Mouse (Mus musculus) layer of hippocampus, adult 6 months (tissue): ENCODE results near the gene Dram2. TPM values are rescaled to one million over a fixed set of nuclear protein-coding genes. Genes with fewer than 3 reads are reported as not detected.

ENCODE experiments used
- long read RNA-seq, 2 experiments: library from polyadenylated mRNA; unstranded; transcript quantifications; one replicate each; pipeline ENCODE4 v2.0.0; 2019 to 2020
- polyA plus RNA-seq: library from polyadenylated mRNA; unstranded; fragments of <200 nt; fragmentation: Nextera tagmentation; gene quantifications from 2 replicates; pipeline ENCODE4 v1.2.3, GENCODE M21; 2021

The Dram2 gene
- 40.6 and 41.2 TPM in 2 replicates for polyA plus RNA-seq
- long read RNA-seq, experiment 1, transcript Dram2-202 (9 exons, 3,271 nt), result major isoform, 36 of 52 reads
- long read RNA-seq, experiment 1, partial matches to known transcripts, result 2 of 52 reads
- long read RNA-seq, experiment 1, other reads (novel, unspliced or antisense), result 13 of 52 reads
- long read RNA-seq, experiment 2, transcript Dram2-201 (7 exons, 1,891 nt), result minor isoform, 5 of 95 reads
- long read RNA-seq, experiment 2, transcript Dram2-202 (9 exons, 3,271 nt), result major isoform, 53 of 95 reads
- long read RNA-seq, experiment 2, partial matches to known transcripts, result 0 of 95 reads
- long read RNA-seq, experiment 2, other reads (novel, unspliced or antisense), result 34 of 95 reads

GRCm38 (mm10) chr3:106547171-106547923 is at the start of gene Dram2, which contains the start of gene Cept1:
Gene Dram2 (plus strand): TSS chr3:106547798.
Gene Cept1 (minus strand): TSS chr3:106547802.

Other genes with a start within 250 kb of the Dram2 start
- not detected in 2 replicates for gene Chil6, start 141.6 kb upstream of the Dram2 start, polyA plus RNA-seq
- 0.26 and 1.1 TPM in 2 replicates for gene Dennd2d, start 65.4 kb upstream of the Dram2 start, polyA plus RNA-seq
- gene Cept1, start within 50 bp of the Dram2 start, polyA plus RNA-seq, result 42.7 and 49.9 TPM in 2 replicates
- 19.3 and 24.6 TPM in 2 replicates for gene Lrif1, start 137.2 kb downstream of the Dram2 start, polyA plus RNA-seq
- 11.4 and 12.6 TPM in 2 replicates for gene Cd53, start 242.4 kb downstream of the Dram2 start, polyA plus RNA-seq